Mouse (Mus musculus) kidney, postnatal 0 days (tissue): ENCODE results near the gene Abhd11. TPM values are rescaled to one million over a fixed set of nuclear protein-coding genes. Genes with fewer than 3 reads are reported as not detected.

Experiments
- ATAC-seq: fragments of 200-750 bp; cut with Nextera tagmentation; replicated peaks from 2 replicates; pipeline ENCODE4 v1.8.0; 2017; ENCODE audit warnings: low read depth, moderate number of reproducible peaks, moderate TSS enrichment, moderate library complexity; ENCODE audit not compliant: low FRiP score
- DNase-seq: peaks from one replicate; pipeline ENCODE4 v3.0.0-alpha.2; 2016; ENCODE audit warnings: low spot score
- H3K27ac ChIP-seq: fragments of 300-500 bp; sonication (generic); 2 replicates; pipeline ENCODE4 v1.5.1; 2014; ENCODE audit warnings: mild to moderate bottlenecking
- H3K27me3 ChIP-seq: fragments of 300-500 bp; sonication (generic); 2 replicates; pipeline ENCODE4 v1.6.1; 2014; ENCODE audit warnings: low read length, mixed read lengths; ENCODE audit not compliant: insufficient read depth
- H3K36me3 ChIP-seq: fragments of 300-500 bp; sonication (generic); 2 replicates; pipeline ENCODE4 v1.6.1; 2014; ENCODE audit warnings: low read length, mixed read lengths; ENCODE audit not compliant: insufficient read depth
- H3K4me1 ChIP-seq: fragments of 300-500 bp; sonication (generic); replicated peaks from 2 replicates; pipeline ENCODE4 v1.6.1; 2014; ENCODE audit warnings: antibody characterized with exemption, low read length, mixed read lengths; ENCODE audit not compliant: insufficient read depth
- H3K4me2 ChIP-seq: fragments of 300-500 bp; sonication (generic); 2 replicates; pipeline ENCODE4 v1.6.1; 2014; ENCODE audit warnings: mild to moderate bottlenecking, low read length, moderate library complexity, mixed read lengths
- H3K4me3 ChIP-seq: fragments of 300-500 bp; sonication (generic); replicated peaks from 2 replicates; pipeline ENCODE4 v1.5.1; 2014; ENCODE audit warnings: low read depth, low read length
- H3K9ac ChIP-seq: fragments of 300-500 bp; sonication (generic); 2 replicates; pipeline ENCODE4 v1.6.1; 2014; ENCODE audit warnings: low read depth, low read length
- H3K9me3 ChIP-seq: fragments of 300-500 bp; sonication (generic); replicated peaks from 2 replicates; pipeline ENCODE4 v1.6.1; 2016; ENCODE audit warnings: low read length, inconsistent platforms, mixed read lengths
- CTCF ChIP-seq: IDR thresholded peaks from 2 replicates; pipeline ENCODE4 v1.5.1; 2016; ENCODE audit warnings: antibody characterized with exemption, low read depth, mild to moderate bottlenecking, moderate library complexity
- WGBS: fragments of 180-500 bp; shearing (Covaris S2); extraction: QIAGEN DNeasy Blood & Tissue Kit; methylation state at CpG from one replicate; pipeline ENCODE4 v1.1.7; 2014; 5-methylcytosine and 5-hydroxymethylcytosine counted together
- polyA plus RNA-seq: library from polyadenylated mRNA; unstranded; fragments of >200 nt; fragmentation: Nextera tagmentation; extraction: Ambion mirVana; gene quantifications from 2 replicates; pipeline ENCODE4 v1.2.1, GENCODE M21; 2015

Abhd11 gene
- polyA plus RNA-seq, 1 experiment from 2014 or later: 93.7 TPM

DNA sequence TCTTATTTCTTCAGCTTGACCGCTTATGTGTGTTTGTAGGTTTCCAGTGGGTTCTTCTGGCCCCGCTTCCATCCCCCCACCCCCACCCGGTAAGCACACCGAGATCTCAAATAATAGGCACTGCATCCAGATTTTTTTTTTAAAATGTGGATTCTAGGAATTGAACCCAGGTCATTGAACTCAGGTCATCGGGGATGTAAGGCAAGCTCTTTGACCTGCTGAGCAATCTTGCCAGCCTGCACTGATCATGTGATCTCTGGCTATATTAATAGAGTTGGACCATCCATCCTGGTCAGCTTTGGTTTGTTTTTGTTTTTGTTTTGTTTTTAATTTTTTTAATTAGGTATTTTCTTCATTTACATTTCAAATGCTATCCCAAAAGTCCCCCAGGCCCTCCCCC, 23.6 kb downstream of the Abhd11 start:
- H3K4me2 ChIP-seq: no peak overlapping the region
- ATAC-seq (no peak), DNase-seq (no peak)
- H3K4me1 ChIP-seq: peaks cover 9% of the 10 kb centered on the region
- no peak overlapping the region for H3K9ac ChIP-seq
- H3K27ac ChIP-seq: no peak overlapping the region
- no peak overlapping the region for H3K4me3 ChIP-seq
- H3K36me3 ChIP-seq: no peaks in the 10 kb centered on the region
- H3K27me3 ChIP-seq: no peaks in the 10 kb centered on the region
- TF ChIP-seq CTCF: no peak
- H3K9me3 ChIP-seq: no peaks in the 10 kb centered on the region
- WGBS: 82% methylated on average over 5 of the region's 5 CpGs

DNA sequence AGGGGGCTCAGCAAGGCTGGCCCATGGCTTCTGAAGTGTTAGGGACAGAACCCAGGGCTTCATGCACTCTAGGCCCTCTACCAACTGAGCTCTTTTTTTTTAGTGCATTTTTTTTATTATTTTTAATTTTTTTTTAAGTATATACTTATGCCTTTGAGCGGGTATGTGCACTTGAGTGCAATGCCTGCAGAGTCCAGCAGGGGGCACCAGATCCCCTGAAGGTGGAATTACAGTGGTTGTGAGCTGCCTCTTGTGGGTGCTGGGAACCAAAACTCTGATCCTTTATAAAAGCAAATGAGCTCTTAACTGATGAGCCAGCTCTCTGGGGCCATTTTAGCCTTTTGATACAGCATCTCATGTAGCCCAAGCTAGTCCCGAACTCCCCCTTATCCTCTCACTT, 25.6 kb downstream of the Abhd11 start:
- H3K4me3 ChIP-seq: no peak overlapping the region
- DNase-seq (no peak), ATAC-seq (no peak)
- no peaks in the 10 kb centered on the region for H3K4me1 ChIP-seq
- no peaks in the 10 kb centered on the region for H3K9me3 ChIP-seq
- no peak overlapping the region for H3K9ac ChIP-seq
- H3K36me3 ChIP-seq: 0 out of 2 replicates have a peak, but pooled peaks cover 7% of the 10 kb centered on the region
- H3K27ac ChIP-seq: no peak overlapping the region
- no peak overlapping the region for H3K4me2 ChIP-seq
- TF ChIP-seq CTCF: peak; percentile 39
- H3K27me3 ChIP-seq: no peaks in the 10 kb centered on the region
- WGBS: 100% methylated on average over 2 of the region's 2 CpGs

GRCm38 (mm10) chr5:135035608-135036359, 26.8 kb downstream of the Abhd11 start:
- DNase-seq (no peak), ATAC-seq (no peak)
- Histone ChIP-seq H3K4me1 (no peaks in the 10 kb centered on the region), H3K36me3 (0 out of 2 replicates have a peak, but pooled peaks cover 7% of the 10 kb centered on the region), H3K4me3 (no peak overlapping the region), H3K4me2 (no peak overlapping the region), H3K9ac (no peak overlapping the region), H3K27ac (no peak overlapping the region), H3K27me3 (no peaks in the 10 kb centered on the region), H3K9me3 (no peaks in the 10 kb centered on the region)
- 66% methylated on average over 18 of the region's 18 CpGs for WGBS
- no peak for TF ChIP-seq CTCF

DNA sequence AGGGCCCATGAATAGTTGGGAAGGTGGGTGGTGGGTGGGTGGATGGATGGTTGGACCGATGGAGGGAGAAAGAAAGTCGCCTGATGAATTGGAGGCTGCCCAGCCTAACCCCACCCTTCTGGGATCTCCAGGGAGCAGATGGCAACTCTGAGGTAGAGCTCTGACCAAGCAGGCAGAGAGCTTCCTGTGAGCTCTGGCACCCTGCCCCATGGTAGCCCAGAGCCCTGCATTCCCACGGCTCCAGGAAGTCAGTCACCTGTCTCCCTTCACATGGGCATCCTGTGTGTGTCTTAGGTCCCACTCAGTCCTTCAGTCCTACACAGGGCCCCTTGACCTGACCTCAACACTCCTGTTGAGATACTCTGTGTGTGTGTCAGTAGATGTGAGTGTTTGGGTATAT, 29.0 kb downstream of the Abhd11 start:
- WGBS: 90% methylated on average over 3 of the region's 3 CpGs
- no peak for ATAC-seq

GRCm38 (mm10) chr5:135039541-135039940, 30.6 kb downstream of the Abhd11 start:
- ATAC-seq: no peak
- TF ChIP-seq CTCF: no peak

More for the DNA sequence above, 29.0 kb downstream of the Abhd11 start:
- Histone ChIP-seq H3K27me3 (no peaks in the 10 kb centered on the region), H3K4me2 (no peak overlapping the region), H3K9me3 (no peaks in the 10 kb centered on the region), H3K36me3 (0 out of 2 replicates have a peak, but pooled peaks cover 7% of the 10 kb centered on the region), H3K4me3 (no peak overlapping the region), H3K27ac (no peak overlapping the region), H3K4me1 (no peaks in the 10 kb centered on the region), H3K9ac (no peak overlapping the region)
- DNase-seq: no peak
- no peak for TF ChIP-seq CTCF

GRCm38 (mm10) chr5:135040059-135040458, 31.1 kb downstream of the Abhd11 start:
- ATAC-seq: no peak
- 64% methylated on average over 6 of the region's 6 CpGs for WGBS
- H3K36me3 ChIP-seq: 0 out of 2 replicates have a peak, but pooled peaks cover 7% of the 10 kb centered on the region
- DNase-seq: no peak
- H3K9ac ChIP-seq: no peak overlapping the region
- no peak overlapping the region for H3K4me2 ChIP-seq
- no peak for TF ChIP-seq CTCF
- H3K4me3 ChIP-seq: no peak overlapping the region
- no peak overlapping the region for H3K27ac ChIP-seq
- no peaks in the 10 kb centered on the region for H3K4me1 ChIP-seq
- no peaks in the 10 kb centered on the region for H3K27me3 ChIP-seq
- no peaks in the 10 kb centered on the region for H3K9me3 ChIP-seq

More at GRCm38 (mm10) chr5:135039541-135039940, 30.6 kb downstream of the Abhd11 start:
- WGBS: 87% methylated on average over 9 of the region's 9 CpGs
- Histone ChIP-seq H3K4me2 (no peak overlapping the region), H3K9me3 (no peaks in the 10 kb centered on the region), H3K36me3 (0 out of 2 replicates have a peak, but pooled peaks cover 7% of the 10 kb centered on the region), H3K27me3 (no peaks in the 10 kb centered on the region), H3K9ac (no peak overlapping the region), H3K4me1 (no peaks in the 10 kb centered on the region), H3K27ac (no peak overlapping the region), H3K4me3 (no peak overlapping the region)
- no peak for DNase-seq
